Mouse (Mus musculus) stomach, postnatal 0 days (tissue): ENCODE results near the gene Phldb2. TPM values are rescaled to one million over a fixed set of nuclear protein-coding genes. Genes with fewer than 3 reads are reported as not detected.

Experiments
- ATAC-seq: fragments of 200-750 bp; cut with Nextera tagmentation; 2 replicates; pipeline ENCODE4 v1.8.0; 2017; ENCODE audit not compliant: low FRiP score, low TSS enrichment
- DNase-seq: peaks from one replicate; pipeline ENCODE4 v3.0.0-alpha.2; 2016; ENCODE audit warnings: low spot score
- H3K27ac ChIP-seq: fragments of 300-500 bp; sonication (generic); replicated peaks from 2 replicates; pipeline ENCODE4 v1.5.1; 2014; ENCODE audit warnings: mild to moderate bottlenecking, control low read depth
- H3K27me3 ChIP-seq: fragments of 300-500 bp; sonication (generic); 2 replicates; pipeline ENCODE4 v1.6.1; 2014; ENCODE audit warnings: low read length; ENCODE audit not compliant: control insufficient read depth, insufficient read depth
- H3K36me3 ChIP-seq: fragments of 300-500 bp; sonication (generic); 2 replicates; pipeline ENCODE4 v1.6.1; 2014; ENCODE audit warnings: low read length, mixed read lengths; ENCODE audit not compliant: control insufficient read depth, insufficient read depth
- H3K4me1 ChIP-seq: fragments of 300-500 bp; sonication (generic); replicated peaks from 2 replicates; pipeline ENCODE4 v1.6.1; 2014; ENCODE audit warnings: antibody characterized with exemption; ENCODE audit not compliant: control insufficient read depth, insufficient read depth
- H3K4me2 ChIP-seq: fragments of 300-500 bp; sonication (generic); replicated peaks from 2 replicates; pipeline ENCODE4 v1.6.1; 2014; ENCODE audit warnings: low read depth, mild to moderate bottlenecking, control low read depth, moderate library complexity
- H3K4me3 ChIP-seq: fragments of 300-500 bp; sonication (generic); 2 replicates; pipeline ENCODE4 v1.5.1; 2014; ENCODE audit warnings: low read depth, low read length, control low read depth
- H3K9ac ChIP-seq: fragments of 300-500 bp; sonication (generic); 2 replicates; pipeline ENCODE4 v1.6.1; 2014; ENCODE audit warnings: mild to moderate bottlenecking, low read length, control low read depth, mixed read lengths
- H3K9me3 ChIP-seq: fragments of 300-500 bp; sonication (generic); 2 replicates; pipeline ENCODE4 v1.6.1; 2016; ENCODE audit warnings: low read length; ENCODE audit not compliant: control insufficient read depth
- CTCF ChIP-seq: IDR thresholded peaks from 2 replicates; pipeline ENCODE4 v1.5.1; 2016; ENCODE audit warnings: antibody characterized with exemption, low read depth, mild to moderate bottlenecking, moderate library complexity
- EP300 ChIP-seq: optimal IDR thresholded peaks from 2 replicates; pipeline ENCODE3; 2016; ENCODE audit warnings: antibody characterized with exemption
- whole genome bisulfite sequencing: fragments of 180-500 bp; shearing (Covaris S2); extraction: QIAGEN DNeasy Blood & Tissue Kit; methylation state at CpG from one replicate; pipeline ENCODE4 v1.1.7; 2014; 5-methylcytosine and 5-hydroxymethylcytosine counted together
- polyA plus RNA-seq: library from polyadenylated mRNA; unstranded; fragments of >200 nt; fragmentation: Nextera tagmentation; extraction: Ambion mirVana; gene quantifications from 2 replicates; pipeline ENCODE4 v1.2.1, GENCODE M21; 2015

Gene Phldb2
- polyA plus RNA-seq, 1 experiment from 2014 or later: 13.2 TPM

DNA sequence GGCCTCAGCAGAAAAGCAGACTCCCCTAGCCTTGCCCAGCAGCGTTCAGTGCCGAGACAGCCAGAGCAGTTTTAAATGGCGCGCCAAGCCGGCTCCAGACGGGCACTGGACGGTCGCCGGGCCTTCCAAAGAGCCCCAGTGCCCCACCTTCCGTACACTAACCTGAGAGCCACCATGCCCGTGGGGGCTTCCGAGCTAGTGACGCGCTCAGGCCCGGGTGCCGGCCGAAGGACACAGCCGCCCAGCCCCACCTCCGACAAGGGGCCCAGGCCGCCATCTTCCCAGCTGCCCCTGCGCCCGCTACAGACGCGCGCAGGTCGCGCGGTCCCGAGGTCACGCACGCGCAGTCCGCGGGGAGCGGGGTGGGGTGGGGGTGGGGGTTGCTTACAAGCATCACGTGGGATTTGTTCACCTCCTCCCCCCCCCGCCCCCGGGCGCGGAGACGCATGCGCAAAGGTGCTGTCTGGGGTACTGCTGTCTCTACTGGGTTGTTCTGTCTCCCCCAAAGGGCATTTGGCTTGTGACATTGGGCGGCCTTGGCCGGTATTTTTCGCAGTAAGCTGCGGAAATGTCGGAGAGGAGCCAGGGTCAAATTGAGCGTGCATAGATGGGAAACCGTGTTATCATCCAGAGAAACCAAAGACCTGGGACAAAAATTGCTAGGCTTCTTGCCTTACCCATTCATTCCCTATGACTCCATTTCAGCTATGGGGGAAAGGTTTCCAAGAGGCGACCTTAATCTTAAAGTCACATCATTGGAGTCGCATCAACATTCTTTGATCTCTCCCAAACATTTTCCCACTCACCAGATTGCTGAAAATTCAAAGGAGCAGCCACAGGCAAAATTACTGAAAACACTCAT lies 210.6 kb downstream of the Phldb2 start, which contains the start of gene Abhd10:
TSS of gene Abhd10 (minus strand) at position 341 of the 862 bp plus-strand sequence.
- WGBS: under 1% methylated on average over 33 of the region's 51 CpGs
- H3K27ac ChIP-seq: peak within 1 kb of the TSS; percentile 93
- H3K36me3 ChIP-seq: 0 out of 2 replicates have a peak, but pooled peaks cover 2% of the 10 kb centered on the region
- H3K4me1 ChIP-seq: no peaks in the 10 kb centered on the region
- H3K27me3 ChIP-seq: no peaks in the 10 kb centered on the region
- peak within 1 kb of the TSS; percentile 73 for H3K4me2 ChIP-seq
- no peaks in the 10 kb centered on the region for H3K9me3 ChIP-seq
- peak; percentile 98 for DNase-seq
- ATAC-seq: peak; percentile 100
- peak within 1 kb of the TSS; percentile 84 for H3K4me3 ChIP-seq
- peak within 1 kb of the TSS; percentile 96 for H3K9ac ChIP-seq
- no peak for TF ChIP-seq CTCF
- TF ChIP-seq EP300: no peak

DNA sequence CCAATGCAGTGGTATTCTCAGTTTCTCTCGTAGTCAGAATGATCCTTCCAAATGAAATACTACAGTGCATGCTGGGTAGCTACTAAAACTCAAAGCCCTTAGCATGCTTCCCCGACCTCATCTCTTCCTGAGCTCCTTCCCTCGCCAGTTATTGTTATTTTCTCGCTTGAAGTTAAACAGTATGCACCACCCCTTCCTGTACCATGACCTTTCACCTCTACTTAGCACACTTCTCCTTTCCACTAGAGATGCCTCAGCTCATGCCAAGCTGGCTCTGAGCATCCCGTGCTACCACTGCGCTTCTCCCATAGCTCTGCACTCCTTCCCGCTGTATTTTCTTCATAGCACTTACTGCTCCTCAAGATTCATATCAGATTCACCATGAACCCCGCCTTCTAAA lies 215.5 kb downstream of the Phldb2 start:
- no peak overlapping the region for H3K27ac ChIP-seq
- WGBS: 82% methylated on average over 8 of the region's 8 CpGs
- ATAC-seq (no peak), DNase-seq (no peak)
- TF ChIP-seq EP300 (no peak), CTCF (no peak)
- H3K4me3 ChIP-seq: no peak overlapping the region
- H3K4me1 ChIP-seq: no peaks in the 10 kb centered on the region
- no peak overlapping the region for H3K4me2 ChIP-seq
- H3K9ac ChIP-seq: no peak overlapping the region
- H3K27me3 ChIP-seq: no peaks in the 10 kb centered on the region
- H3K36me3 ChIP-seq: no peaks in the 10 kb centered on the region
- H3K9me3 ChIP-seq: no peaks in the 10 kb centered on the region

DNA sequence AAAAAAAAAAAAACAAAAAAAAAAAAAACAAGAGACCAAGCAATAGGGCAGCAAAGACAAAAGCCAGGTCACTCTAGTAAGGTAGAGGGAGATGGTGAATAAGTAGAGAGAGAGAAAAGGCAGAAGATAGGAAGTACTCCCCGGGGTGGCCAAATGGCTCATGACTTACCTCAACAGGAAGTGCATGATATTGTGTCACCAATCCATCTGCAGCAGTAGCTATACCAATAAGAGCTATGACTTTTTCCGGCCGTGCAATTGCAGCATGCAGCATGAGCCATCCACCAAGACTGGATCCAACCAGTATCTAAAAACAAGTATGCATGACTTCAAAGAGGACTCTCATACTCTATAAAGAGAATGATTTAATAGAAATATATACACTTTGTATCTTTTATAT lies 216.7 kb downstream of the Phldb2 start:
- Histone ChIP-seq H3K4me1 (no peaks in the 10 kb centered on the region), H3K27ac (no peak overlapping the region), H3K9me3 (no peaks in the 10 kb centered on the region), H3K36me3 (peaks cover 1% of the 10 kb centered on the region; the same call in 1 of the 2 replicates), H3K4me3 (no peak overlapping the region), H3K9ac (no peak overlapping the region), H3K27me3 (no peaks in the 10 kb centered on the region), H3K4me2 (no peak overlapping the region)
- DNase-seq (no peak), ATAC-seq (no peak)
- WGBS: 92% methylated on average over 3 of the region's 3 CpGs
- TF ChIP-seq CTCF (no peak), EP300 (no peak)

DNA sequence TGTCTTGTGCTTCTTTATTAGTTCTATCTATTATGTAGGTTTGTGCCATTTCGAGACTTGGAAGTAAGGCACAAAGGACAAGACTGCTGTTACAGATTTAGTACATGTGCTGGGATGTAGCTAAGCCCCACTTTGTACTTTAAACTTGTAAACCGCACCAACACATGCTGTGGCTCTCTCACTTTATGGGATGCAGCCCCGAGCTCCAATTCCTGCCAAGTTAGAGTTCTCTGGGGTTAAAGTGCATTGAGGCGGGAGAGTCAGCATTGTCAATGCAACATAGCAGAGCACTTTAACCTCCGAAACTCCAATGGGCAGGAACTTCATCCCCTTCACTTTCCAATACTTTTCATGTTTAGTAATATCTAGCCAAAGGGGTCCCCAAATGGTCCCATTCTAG lies 224.2 kb downstream of the Phldb2 start:
- H3K4me1 ChIP-seq: no peaks in the 10 kb centered on the region
- H3K9ac ChIP-seq: no peak overlapping the region
- H3K4me2 ChIP-seq: no peak overlapping the region
- H3K27ac ChIP-seq: no peak overlapping the region
- WGBS: 79% methylated on average over 5 of the region's 5 CpGs
- peaks cover 5% of the 10 kb centered on the region; the same call in 1 of the 2 replicates for H3K36me3 ChIP-seq
- H3K9me3 ChIP-seq: no peaks in the 10 kb centered on the region
- TF ChIP-seq CTCF (no peak), EP300 (no peak)
- ATAC-seq: no peak
- H3K4me3 ChIP-seq: no peak overlapping the region
- no peak for DNase-seq
- H3K27me3 ChIP-seq: no peaks in the 10 kb centered on the region

DNA sequence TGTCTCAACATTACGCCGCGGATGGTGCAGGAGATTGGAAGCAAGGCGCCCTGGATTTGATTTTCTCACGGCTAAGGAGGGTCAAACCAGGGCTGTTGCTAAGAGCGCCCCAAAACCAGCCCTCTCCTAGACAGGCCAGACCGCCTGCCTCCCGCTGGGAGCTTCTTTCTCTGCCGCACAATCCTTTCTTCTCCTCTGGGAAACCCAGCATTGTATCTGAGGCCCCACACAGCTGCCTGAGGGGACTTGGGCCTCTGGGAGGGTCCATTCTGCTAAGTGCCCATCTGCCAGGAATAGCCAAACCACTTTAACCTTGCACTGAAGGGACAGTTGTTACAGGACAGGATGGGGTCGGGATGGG lies 228.7 kb downstream of the Phldb2 start:
- H3K9me3 ChIP-seq: no peaks in the 10 kb centered on the region
- DNase-seq (no peak), ATAC-seq (0 out of 2 replicates have a peak, but pooled peaks have one; percentile 26)
- H3K27ac ChIP-seq: no peak overlapping the region
- H3K36me3 ChIP-seq: no peaks in the 10 kb centered on the region
- H3K4me3 ChIP-seq: peak overlapping the region; percentile 47
- TF ChIP-seq EP300: no peak
- TF ChIP-seq CTCF: no peak
- H3K4me2 ChIP-seq: peak overlapping the region; percentile 82
- peak overlapping the region; percentile 32 for H3K9ac ChIP-seq
- no peaks in the 10 kb centered on the region for H3K27me3 ChIP-seq
- 2% methylated on average over 10 of the region's 10 CpGs for WGBS
- H3K4me1 ChIP-seq: no peaks in the 10 kb centered on the region
